Mouse (Mus musculus): ENCODE results near the gene Emsy. TPM values are rescaled to one million over a fixed set of nuclear protein-coding genes. Genes with fewer than 3 reads are reported as not detected.

Emsy gene
- polyA plus RNA-seq, 2 experiments: 8.0 to 8.6 TPM

GRCm38 (mm10) chr7:98572223-98572868 lies 84.2 kb downstream of the Emsy start:
- Histone ChIP-seq H3K9ac (replicated peaks) (no peak overlapping the region), H3K4me2 (ENCODE audit: low read depth) (no peak overlapping the region), H3K4me3 (ENCODE audit: insufficient read depth in 1 of 2, low read depth in 2 of 2, low read length in 2 of 2) (no peak overlapping the region), H3K27ac (no peak overlapping the region), H3K4me1 (replicated peaks; ENCODE audit: control insufficient read depth in 2 of 2, insufficient read depth in 2 of 2, low read length in 1 of 2) (peaks cover 0 to 6% of the 10 kb centered on the region in 2 experiments; a peak in 1 of 4 replicates), H3K36me3 (replicated peaks; ENCODE audit: control insufficient read depth, insufficient read depth, low read depth) (no peaks in the 10 kb centered on the region), H3K27me3 (ENCODE audit: control insufficient read depth, insufficient read depth, low read length) (no peaks in the 10 kb centered on the region), H3K9me3 (ENCODE audit: control insufficient read depth, low read length) (no peaks in the 10 kb centered on the region)
- WGBS (ENCODE audit: insufficient replicate concordance): 37% methylated on average over 10 of the region's 10 CpGs
- ATAC-seq (ENCODE audit: insufficient read depth) (peak; percentile 52; the same call in 1 of the 2 replicates), DNase-seq (ENCODE audit: low read depth in 3 of 3, low spot score in 3 of 3) (no peak)
- TF ChIP-seq EP300 (IDR thresholded peaks at IDR 0.05; ENCODE audit: low read depth) (no peak), CTCF (IDR thresholded peaks at IDR 0.05; ENCODE audit: low read depth) (no peak)

- Histone ChIP-seq H3K4me1 (replicated peaks; ENCODE audit: control insufficient read depth in 2 of 2, insufficient read depth in 2 of 2, low read length in 1 of 2) (peaks cover 0 to 6% of the 10 kb centered on the region in 2 experiments; a peak in 1 of 4 replicates), H3K4me2 (ENCODE audit: low read depth) (no peak overlapping the region), H3K36me3 (replicated peaks; ENCODE audit: control insufficient read depth, insufficient read depth, low read depth) (no peaks in the 10 kb centered on the region), H3K27me3 (ENCODE audit: control insufficient read depth, insufficient read depth, low read length) (no peaks in the 10 kb centered on the region), H3K9ac (replicated peaks) (no peak overlapping the region), H3K4me3 (ENCODE audit: insufficient read depth in 1 of 2, low read depth in 2 of 2, low read length in 2 of 2) (no peak overlapping the region), H3K9me3 (ENCODE audit: control insufficient read depth, low read length) (no peaks in the 10 kb centered on the region), H3K27ac (no peak overlapping the region)
- DNase-seq (ENCODE audit: low read depth in 3 of 3, low spot score in 3 of 3) (no peak), ATAC-seq (ENCODE audit: insufficient read depth) (no peak)
- WGBS (ENCODE audit: insufficient replicate concordance): 61% methylated on average over 8 of the region's 8 CpGs
- no peak for TF ChIP-seq EP300 (IDR thresholded peaks at IDR 0.05; ENCODE audit: low read depth)
- no peak for TF ChIP-seq CTCF (IDR thresholded peaks at IDR 0.05; ENCODE audit: low read depth)
Measured at GRCm38 (mm10) chr7:98570824-98571505, 85.6 kb downstream of the Emsy start.

- Histone ChIP-seq H3K36me3 (replicated peaks; ENCODE audit: control insufficient read depth, insufficient read depth, low read depth) (no peaks in the 10 kb centered on the region), H3K9ac (replicated peaks) (no peak overlapping the region), H3K27me3 (ENCODE audit: control insufficient read depth, insufficient read depth, low read length) (no peaks in the 10 kb centered on the region), H3K27ac (no peak overlapping the region), H3K9me3 (ENCODE audit: control insufficient read depth, low read length) (no peaks in the 10 kb centered on the region), H3K4me1 (replicated peaks; ENCODE audit: control insufficient read depth in 2 of 2, insufficient read depth in 2 of 2, low read length in 1 of 2) (peaks cover 0 to 11% of the 10 kb centered on the region in 2 experiments; a peak in 2 of 4 replicates), H3K4me2 (ENCODE audit: low read depth) (no peak overlapping the region), H3K4me3 (ENCODE audit: insufficient read depth in 1 of 2, low read depth in 2 of 2, low read length in 2 of 2) (no peak overlapping the region)
- no peak for DNase-seq (ENCODE audit: low read depth in 3 of 3, low spot score in 3 of 3)
- TF ChIP-seq CTCF (IDR thresholded peaks at IDR 0.05; ENCODE audit: low read depth) (no peak), EP300 (IDR thresholded peaks at IDR 0.05; ENCODE audit: low read depth) (no peak)
- no peak for ATAC-seq (ENCODE audit: insufficient read depth)
- WGBS (ENCODE audit: insufficient replicate concordance): 15% methylated on average over 5 of the region's 5 CpGs
Measured at GRCm38 (mm10) chr7:98567056-98567455, 89.5 kb downstream of the Emsy start.

- Histone ChIP-seq H3K9me3 (ENCODE audit: control insufficient read depth, low read length) (no peaks in the 10 kb centered on the region), H3K27me3 (ENCODE audit: control insufficient read depth, insufficient read depth, low read length) (no peaks in the 10 kb centered on the region), H3K9ac (replicated peaks) (no peak overlapping the region), H3K4me2 (ENCODE audit: low read depth) (no peak overlapping the region), H3K36me3 (replicated peaks; ENCODE audit: control insufficient read depth, insufficient read depth, low read depth) (no peaks in the 10 kb centered on the region), H3K4me3 (ENCODE audit: insufficient read depth in 1 of 2, low read depth in 2 of 2, low read length in 2 of 2) (no peak overlapping the region), H3K27ac (no peak overlapping the region), H3K4me1 (replicated peaks; ENCODE audit: control insufficient read depth in 2 of 2, insufficient read depth in 2 of 2, low read length in 1 of 2) (peaks cover 0 to 7% of the 10 kb centered on the region in 2 experiments; a peak in 2 of 4 replicates)
- peak; percentile 74 for ATAC-seq (ENCODE audit: insufficient read depth)
- 23% methylated on average over 9 of the region's 9 CpGs for WGBS (ENCODE audit: insufficient replicate concordance)
- DNase-seq (ENCODE audit: low read depth in 3 of 3, low spot score in 3 of 3): no peak
- TF ChIP-seq EP300 (IDR thresholded peaks at IDR 0.05; ENCODE audit: low read depth) (no peak), CTCF (IDR thresholded peaks at IDR 0.05; ENCODE audit: low read depth) (no peak)
Measured at GRCm38 (mm10) chr7:98564607-98565364, 91.8 kb downstream of the Emsy start.

- ATAC-seq (ENCODE audit: insufficient read depth) (no peak), DNase-seq (ENCODE audit: low read depth in 3 of 3, low spot score in 3 of 3) (no peak)
- Histone ChIP-seq H3K9me3 (ENCODE audit: control insufficient read depth, low read length) (no peaks in the 10 kb centered on the region), H3K27me3 (ENCODE audit: control insufficient read depth, insufficient read depth, low read length) (no peaks in the 10 kb centered on the region), H3K9ac (replicated peaks) (no peak overlapping the region), H3K36me3 (replicated peaks; ENCODE audit: control insufficient read depth, insufficient read depth, low read depth) (no peaks in the 10 kb centered on the region), H3K4me3 (ENCODE audit: insufficient read depth in 1 of 2, low read depth in 2 of 2, low read length in 2 of 2) (no peak overlapping the region), H3K4me2 (ENCODE audit: low read depth) (no peak overlapping the region), H3K4me1 (replicated peaks; ENCODE audit: control insufficient read depth in 2 of 2, insufficient read depth in 2 of 2, low read length in 1 of 2) (peaks cover 0 to 7% of the 10 kb centered on the region in 2 experiments; a peak in 2 of 4 replicates), H3K27ac (no peak overlapping the region)
- WGBS (ENCODE audit: insufficient replicate concordance): 65% methylated on average over 6 of the region's 6 CpGs
- no peak for TF ChIP-seq CTCF (IDR thresholded peaks at IDR 0.05; ENCODE audit: low read depth)
Measured at GRCm38 (mm10) chr7:98563991-98564390, 92.6 kb downstream of the Emsy start.
